Mouse (Mus musculus) urinary bladder, postnatal 25 days (tissue): Measurements from ENCODE around the gene RPS10-NUDT3.
A peak's percentile ranks its signal among the peaks of the same experiment; 100 is the strongest.

Experiments used
- DNase-seq: peaks from one replicate; pipeline ENCODE4 v3.0.0; 2022; ENCODE audit warnings: low spot score

Gene RPS10-NUDT3

GRCm38 (mm10) chr17:27554062-27554960 is 80.7 kb downstream of the RPS10-NUDT3 start:
- DNase-seq = no peak

- no peak for DNase-seq
Observed at GRCm38 (mm10) chr17:27552215-27553201, 82.5 kb downstream of the RPS10-NUDT3 start.

GRCm38 (mm10) chr17:27551393-27551940 is 83.6 kb downstream of the RPS10-NUDT3 start:
- DNase-seq = no peak

- no peak for DNase-seq
Observed at GRCm38 (mm10) chr17:27549234-27549633, 85.8 kb downstream of the RPS10-NUDT3 start.

GRCm38 (mm10) chr17:27547253-27547868 is 87.7 kb downstream of the RPS10-NUDT3 start:
- peak; percentile 63 for DNase-seq

GRCm38 (mm10) chr17:27546574-27547085 is 88.4 kb downstream of the RPS10-NUDT3 start:
- DNase-seq = no peak

- DNase-seq = no peak
Observed at GRCm38 (mm10) chr17:27545991-27546390, 89.0 kb downstream of the RPS10-NUDT3 start.

GRCm38 (mm10) chr17:27544551-27544950 is 90.5 kb downstream of the RPS10-NUDT3 start:
- DNase-seq = no peak

GRCm38 (mm10) chr17:27541984-27542383 is 93.0 kb downstream of the RPS10-NUDT3 start:
- no peak for DNase-seq

- DNase-seq = no peak
Observed at GRCm38 (mm10) chr17:27541261-27541660, 93.8 kb downstream of the RPS10-NUDT3 start.

GRCm38 (mm10) chr17:27534718-27535117 is 100.3 kb downstream of the RPS10-NUDT3 start:
- peak; percentile 90 for DNase-seq

- DNase-seq = no peak
Observed at GRCm38 (mm10) chr17:27533354-27533753, 101.7 kb downstream of the RPS10-NUDT3 start.

- DNase-seq = no peak
Observed at GRCm38 (mm10) chr17:27532095-27532494, 102.9 kb downstream of the RPS10-NUDT3 start.
